Mouse (Mus musculus): ENCODE results near the gene Sirt3. TPM values are rescaled to one million over a fixed set of nuclear protein-coding genes. Genes with fewer than 3 reads are reported as not detected.

Gene Sirt3
- polyA plus RNA-seq, 1 experiment = 17.4 TPM

- Histone ChIP-seq H3ac (ENCODE audit: control insufficient read depth, insufficient read length, low read depth) (peak within 1 kb of the TSS; percentile 98), H3K79me3 (ENCODE audit: low read depth) (peaks cover 39% of the 10 kb centered on the region), H3K79me2 (ENCODE audit: control insufficient read depth, insufficient read depth) (peaks cover 65% of the 10 kb centered on the region), H3K36me3 (ENCODE audit: control insufficient read depth, insufficient read depth) (peaks cover 42% of the 10 kb centered on the region), H3K27me3 (ENCODE audit: control insufficient read depth, insufficient read depth, insufficient read length) (no peaks in the 10 kb centered on the region), H3K4me3 (ENCODE audit: insufficient read depth, poor library complexity, severe bottlenecking) (peak within 1 kb of the TSS; percentile 71)
- TF ChIP-seq USF1 (IDR thresholded peaks at IDR 0.05; ENCODE audit: low read depth) (no peak), MAX (IDR thresholded peaks at IDR 0.05) (no peak), MYOG (IDR thresholded peaks at IDR 0.05; ENCODE audit: control insufficient read depth, extremely low read depth, insufficient read length) (no peak), CTCF (IDR thresholded peaks at IDR 0.05; ENCODE audit: control insufficient read depth, insufficient read depth, insufficient read length) (no peak), FOSL1 (IDR thresholded peaks at IDR 0.05; ENCODE audit: insufficient read depth, low read length, poor library complexity, severe bottlenecking) (no peak)
Observed at GRCm38 (mm10) chr7:140856785-140857549, 25.1 kb downstream of the Sirt3 start, which contains the start of gene Ric8a. Gene Ric8a (plus strand): TSS chr7:140856957.

- no peaks in the 10 kb centered on the region for H3K27me3 ChIP-seq (ENCODE audit: control insufficient read depth, insufficient read depth, insufficient read length)
- H3K79me2 ChIP-seq (ENCODE audit: control insufficient read depth, insufficient read depth) = peaks cover 60% of the 10 kb centered on the region
- TF ChIP-seq MYOD1 (IDR thresholded peaks at IDR 0.05; ENCODE audit: control insufficient read depth, insufficient read length, low read depth) (peak; percentile 39), MAX (IDR thresholded peaks at IDR 0.05) (peak; percentile 67), CEBPB (IDR thresholded peaks at IDR 0.05; ENCODE audit: low read depth) (no peak), FOSL1 (IDR thresholded peaks at IDR 0.05; ENCODE audit: insufficient read depth, low read length, poor library complexity, severe bottlenecking) (no peak), MYOG (IDR thresholded peaks at IDR 0.05; ENCODE audit: control insufficient read depth, extremely low read depth, insufficient read length) (no peak), CTCF (IDR thresholded peaks at IDR 0.05; ENCODE audit: control insufficient read depth, insufficient read depth, insufficient read length) (no peak), USF1 (IDR thresholded peaks at IDR 0.05; ENCODE audit: low read depth) (no peak)
- H3K4me3 ChIP-seq (ENCODE audit: insufficient read depth, poor library complexity, severe bottlenecking) = peak within 1 kb of the TSS; percentile 71
- peaks cover 39% of the 10 kb centered on the region for H3K79me3 ChIP-seq (ENCODE audit: low read depth)
- peaks cover 34% of the 10 kb centered on the region for H3K36me3 ChIP-seq (ENCODE audit: control insufficient read depth, insufficient read depth)
- peak within 1 kb of the TSS; percentile 98 for H3ac ChIP-seq (ENCODE audit: control insufficient read depth, insufficient read length, low read depth)
Observed at GRCm38 (mm10) chr7:140855860-140856784, 26.0 kb downstream of the Sirt3 start, which contains the start of gene Gm45785. Gene Gm45785 (minus strand): TSS chr7:140856331.

GRCm38 (mm10) chr7:140855181-140855580 lies 26.9 kb downstream of the Sirt3 start:
- H3ac ChIP-seq (ENCODE audit: control insufficient read depth, insufficient read length, low read depth) = peak overlapping the region; percentile 91
- peaks cover 35% of the 10 kb centered on the region for H3K79me3 ChIP-seq (ENCODE audit: low read depth)
- no peak for TF ChIP-seq CEBPB (IDR thresholded peaks at IDR 0.05; ENCODE audit: low read depth)
- no peak for TF ChIP-seq MAX (IDR thresholded peaks at IDR 0.05)
- TF ChIP-seq MYOG (IDR thresholded peaks at IDR 0.05; ENCODE audit: control insufficient read depth, extremely low read depth, insufficient read length) = no peak
- TF ChIP-seq FOSL1 (IDR thresholded peaks at IDR 0.05; ENCODE audit: insufficient read depth, low read length, poor library complexity, severe bottlenecking) = no peak
- TF ChIP-seq CTCF (IDR thresholded peaks at IDR 0.05; ENCODE audit: control insufficient read depth, insufficient read depth, insufficient read length) = no peak
- TF ChIP-seq USF1 (IDR thresholded peaks at IDR 0.05; ENCODE audit: low read depth) = no peak
- TF ChIP-seq MYOD1 (IDR thresholded peaks at IDR 0.05; ENCODE audit: control insufficient read depth, insufficient read length, low read depth) = no peak
- no peaks in the 10 kb centered on the region for H3K27me3 ChIP-seq (ENCODE audit: control insufficient read depth, insufficient read depth, insufficient read length)
- H3K36me3 ChIP-seq (ENCODE audit: control insufficient read depth, insufficient read depth) = peaks cover 27% of the 10 kb centered on the region
- H3K4me3 ChIP-seq (ENCODE audit: insufficient read depth, poor library complexity, severe bottlenecking) = peak overlapping the region; percentile 71
- H3K79me2 ChIP-seq (ENCODE audit: control insufficient read depth, insufficient read depth) = peaks cover 51% of the 10 kb centered on the region

GRCm38 (mm10) chr7:140854483-140854882 lies 27.6 kb downstream of the Sirt3 start:
- no peak for TF ChIP-seq USF1 (IDR thresholded peaks at IDR 0.05; ENCODE audit: low read depth)
- TF ChIP-seq MYOD1 (IDR thresholded peaks at IDR 0.05; ENCODE audit: control insufficient read depth, insufficient read length, low read depth) = no peak
- no peak for TF ChIP-seq MAX (IDR thresholded peaks at IDR 0.05)
- no peak for TF ChIP-seq MYOG (IDR thresholded peaks at IDR 0.05; ENCODE audit: control insufficient read depth, extremely low read depth, insufficient read length)
- TF ChIP-seq CEBPB (IDR thresholded peaks at IDR 0.05; ENCODE audit: low read depth) = no peak
- TF ChIP-seq FOSL1 (IDR thresholded peaks at IDR 0.05; ENCODE audit: insufficient read depth, low read length, poor library complexity, severe bottlenecking) = no peak
- TF ChIP-seq CTCF (IDR thresholded peaks at IDR 0.05; ENCODE audit: control insufficient read depth, insufficient read depth, insufficient read length) = no peak
- H3K4me3 ChIP-seq (ENCODE audit: insufficient read depth, poor library complexity, severe bottlenecking) = no peak overlapping the region

GRCm38 (mm10) chr7:140853386-140853785 lies 28.7 kb downstream of the Sirt3 start:
- peaks cover 28% of the 10 kb centered on the region for H3K79me3 ChIP-seq (ENCODE audit: low read depth)
- H3K36me3 ChIP-seq (ENCODE audit: control insufficient read depth, insufficient read depth) = peaks cover 22% of the 10 kb centered on the region
- no peak overlapping the region for H3K4me3 ChIP-seq (ENCODE audit: insufficient read depth, poor library complexity, severe bottlenecking)
- no peak for TF ChIP-seq CEBPB (IDR thresholded peaks at IDR 0.05; ENCODE audit: low read depth)
- no peak for TF ChIP-seq USF1 (IDR thresholded peaks at IDR 0.05; ENCODE audit: low read depth)
- TF ChIP-seq FOSL1 (IDR thresholded peaks at IDR 0.05; ENCODE audit: insufficient read depth, low read length, poor library complexity, severe bottlenecking) = no peak
- TF ChIP-seq MAX (IDR thresholded peaks at IDR 0.05) = no peak
- TF ChIP-seq MYOG (IDR thresholded peaks at IDR 0.05; ENCODE audit: control insufficient read depth, extremely low read depth, insufficient read length) = no peak
- no peak for TF ChIP-seq MYOD1 (IDR thresholded peaks at IDR 0.05; ENCODE audit: control insufficient read depth, insufficient read length, low read depth)
- no peak for TF ChIP-seq CTCF (IDR thresholded peaks at IDR 0.05; ENCODE audit: control insufficient read depth, insufficient read depth, insufficient read length)
- peaks cover 36% of the 10 kb centered on the region for H3K79me2 ChIP-seq (ENCODE audit: control insufficient read depth, insufficient read depth)
- H3ac ChIP-seq (ENCODE audit: control insufficient read depth, insufficient read length, low read depth) = no peak overlapping the region
- H3K27me3 ChIP-seq (ENCODE audit: control insufficient read depth, insufficient read depth, insufficient read length) = no peaks in the 10 kb centered on the region

More at GRCm38 (mm10) chr7:140854483-140854882, 27.6 kb downstream of the Sirt3 start:
- peaks cover 24% of the 10 kb centered on the region for H3K36me3 ChIP-seq (ENCODE audit: control insufficient read depth, insufficient read depth)
- peaks cover 33% of the 10 kb centered on the region for H3K79me3 ChIP-seq (ENCODE audit: low read depth)
- H3K27me3 ChIP-seq (ENCODE audit: control insufficient read depth, insufficient read depth, insufficient read length) = no peaks in the 10 kb centered on the region
- H3K79me2 ChIP-seq (ENCODE audit: control insufficient read depth, insufficient read depth) = peaks cover 47% of the 10 kb centered on the region
- no peak overlapping the region for H3ac ChIP-seq (ENCODE audit: control insufficient read depth, insufficient read length, low read depth)

Data from C2C12 (cell line).